Mouse (Mus musculus): ENCODE measurements around the gene Olfr523. TPM values are rescaled to one million over a fixed set of nuclear protein-coding genes. Genes with fewer than 3 reads are reported as not detected.

Gene Olfr523
- not detected for polyA plus RNA-seq (2014; fragmentation: Illumina TruSeq; extraction: RNeasy Lipid Tissue Mini Kit (QIAGEN cat#74804); ENCODE audit: low read depth, low replicate concordance)

GRCm38 (mm10) chr7:140172936-140173335 is at the start of gene Olfr523:
Gene Olfr523 (plus strand): TSS chr7:140173217.

GRCm38 (mm10) chr7:140137135-140138020 is 35.6 kb upstream of the Olfr523 start, which contains the start of gene Mtg1:
Gene Mtg1 (plus strand): TSS chr7:140137564.

GRCm38 (mm10) chr7:140154218-140154927 is 18.6 kb upstream of the Olfr523 start, which contains the start of gene Sprn:
Gene Sprn (minus strand): TSS chr7:140154877.

GRCm38 (mm10) chr7:140164664-140165063 is 8.4 kb upstream of the Olfr523 start, which contains the start of gene Olfr522:
Gene Olfr522 (minus strand): TSS chr7:140164764.

GRCm38 (mm10) chr7:140205864-140206263 is 32.8 kb downstream of the Olfr523 start, which contains the start of gene Olfr524:
Gene Olfr524 (minus strand): TSS chr7:140205964.

GRCm38 (mm10) chr7:140217967-140218366 is 45.0 kb downstream of the Olfr523 start, which contains the start of gene Cd163l1:
Gene Cd163l1 (plus strand): TSS chr7:140218267.

Other genes starting within 250 kb of the Olfr523 start
- not detected for gene Utf1, start 229.4 kb upstream of the Olfr523 start, polyA plus RNA-seq (2014; fragmentation: Illumina TruSeq; extraction: RNeasy Lipid Tissue Mini Kit (QIAGEN cat#74804); ENCODE audit: low read depth, low replicate concordance)
- not detected for gene 6430531B16Rik, start 194.5 kb upstream of the Olfr523 start, polyA plus RNA-seq (2014; fragmentation: Illumina TruSeq; extraction: RNeasy Lipid Tissue Mini Kit (QIAGEN cat#74804); ENCODE audit: low read depth, low replicate concordance)
- not detected for gene Adam8, start 180.7 kb upstream of the Olfr523 start, polyA plus RNA-seq (2014; fragmentation: Illumina TruSeq; extraction: RNeasy Lipid Tissue Mini Kit (QIAGEN cat#74804); ENCODE audit: low read depth, low replicate concordance)
- 15.9 TPM for gene Zfp511, start 136.8 kb upstream of the Olfr523 start, polyA plus RNA-seq (2014; fragmentation: Illumina TruSeq; extraction: RNeasy Lipid Tissue Mini Kit (QIAGEN cat#74804); ENCODE audit: low read depth, low replicate concordance)
- gene Tubgcp2, start 136.5 kb upstream of the Olfr523 start, polyA plus RNA-seq (2014; fragmentation: Illumina TruSeq; extraction: RNeasy Lipid Tissue Mini Kit (QIAGEN cat#74804); ENCODE audit: low read depth, low replicate concordance): 12.0 TPM
- not detected for gene Msx3, start 124.1 kb upstream of the Olfr523 start, polyA plus RNA-seq (2014; fragmentation: Illumina TruSeq; extraction: RNeasy Lipid Tissue Mini Kit (QIAGEN cat#74804); ENCODE audit: low read depth, low replicate concordance)
- gene Caly, start 90.7 kb upstream of the Olfr523 start, polyA plus RNA-seq (2014; fragmentation: Illumina TruSeq; extraction: RNeasy Lipid Tissue Mini Kit (QIAGEN cat#74804); ENCODE audit: low read depth, low replicate concordance): not detected
- not detected for gene Prap1, start 79.8 kb upstream of the Olfr523 start, polyA plus RNA-seq (2014; fragmentation: Illumina TruSeq; extraction: RNeasy Lipid Tissue Mini Kit (QIAGEN cat#74804); ENCODE audit: low read depth, low replicate concordance)
- 32.4 TPM for gene Fuom, start 70.8 kb upstream of the Olfr523 start, polyA plus RNA-seq (2014; fragmentation: Illumina TruSeq; extraction: RNeasy Lipid Tissue Mini Kit (QIAGEN cat#74804); ENCODE audit: low read depth, low replicate concordance)
- gene Paox, start 57.4 kb upstream of the Olfr523 start, polyA plus RNA-seq (2014; fragmentation: Illumina TruSeq; extraction: RNeasy Lipid Tissue Mini Kit (QIAGEN cat#74804); ENCODE audit: low read depth, low replicate concordance): 5.0 TPM
- gene Echs1, start 56.7 kb upstream of the Olfr523 start, polyA plus RNA-seq (2014; fragmentation: Illumina TruSeq; extraction: RNeasy Lipid Tissue Mini Kit (QIAGEN cat#74804); ENCODE audit: low read depth, low replicate concordance): 87.7 TPM
- gene Mtg1, start 35.7 kb upstream of the Olfr523 start, polyA plus RNA-seq (2014; fragmentation: Illumina TruSeq; extraction: RNeasy Lipid Tissue Mini Kit (QIAGEN cat#74804); ENCODE audit: low read depth, low replicate concordance): 3.2 TPM
- 0.73 TPM for gene Sprn, start 18.3 kb upstream of the Olfr523 start, polyA plus RNA-seq (2014; fragmentation: Illumina TruSeq; extraction: RNeasy Lipid Tissue Mini Kit (QIAGEN cat#74804); ENCODE audit: low read depth, low replicate concordance)
- gene Olfr522, start 8.5 kb upstream of the Olfr523 start, polyA plus RNA-seq (2014; fragmentation: Illumina TruSeq; extraction: RNeasy Lipid Tissue Mini Kit (QIAGEN cat#74804); ENCODE audit: low read depth, low replicate concordance): not detected
- gene Olfr524, start 32.7 kb downstream of the Olfr523 start, polyA plus RNA-seq (2014; fragmentation: Illumina TruSeq; extraction: RNeasy Lipid Tissue Mini Kit (QIAGEN cat#74804); ENCODE audit: low read depth, low replicate concordance): not detected
- not detected for gene Cd163l1, start 45.0 kb downstream of the Olfr523 start, polyA plus RNA-seq (2014; fragmentation: Illumina TruSeq; extraction: RNeasy Lipid Tissue Mini Kit (QIAGEN cat#74804); ENCODE audit: low read depth, low replicate concordance)
- gene 5830411N06Rik, start 74.1 kb downstream of the Olfr523 start, polyA plus RNA-seq (2014; fragmentation: Illumina TruSeq; extraction: RNeasy Lipid Tissue Mini Kit (QIAGEN cat#74804); ENCODE audit: low read depth, low replicate concordance): not detected
- gene Olfr525, start 147.6 kb downstream of the Olfr523 start, polyA plus RNA-seq (2014; fragmentation: Illumina TruSeq; extraction: RNeasy Lipid Tissue Mini Kit (QIAGEN cat#74804); ENCODE audit: low read depth, low replicate concordance): not detected
- not detected for gene Olfr527, start 160.8 kb downstream of the Olfr523 start, polyA plus RNA-seq (2014; fragmentation: Illumina TruSeq; extraction: RNeasy Lipid Tissue Mini Kit (QIAGEN cat#74804); ENCODE audit: low read depth, low replicate concordance)
- 0.16 TPM for gene Olfr60, start 188.5 kb downstream of the Olfr523 start, polyA plus RNA-seq (2014; fragmentation: Illumina TruSeq; extraction: RNeasy Lipid Tissue Mini Kit (QIAGEN cat#74804); ENCODE audit: low read depth, low replicate concordance)
- gene Olfr530, start 203.1 kb downstream of the Olfr523 start, polyA plus RNA-seq (2014; fragmentation: Illumina TruSeq; extraction: RNeasy Lipid Tissue Mini Kit (QIAGEN cat#74804); ENCODE audit: low read depth, low replicate concordance): not detected
- not detected for gene Olfr531, start 229.7 kb downstream of the Olfr523 start, polyA plus RNA-seq (2014; fragmentation: Illumina TruSeq; extraction: RNeasy Lipid Tissue Mini Kit (QIAGEN cat#74804); ENCODE audit: low read depth, low replicate concordance)
- not detected for gene Olfr532, start 248.4 kb downstream of the Olfr523 start, polyA plus RNA-seq (2014; fragmentation: Illumina TruSeq; extraction: RNeasy Lipid Tissue Mini Kit (QIAGEN cat#74804); ENCODE audit: low read depth, low replicate concordance)

All from sigmoid colon, adult 10 weeks (tissue).